Mouse (Mus musculus) cerebellum, postnatal 36 days (tissue): ENCODE results near the gene Baz2b.

Source experiments
- DNase-seq, 2 experiments: peaks; one replicate each; pipeline ENCODE4 v3.0.0; 2021 to 2022; ENCODE audit warnings: mixed read lengths in 2 of 2

Gene Baz2b

DNA sequence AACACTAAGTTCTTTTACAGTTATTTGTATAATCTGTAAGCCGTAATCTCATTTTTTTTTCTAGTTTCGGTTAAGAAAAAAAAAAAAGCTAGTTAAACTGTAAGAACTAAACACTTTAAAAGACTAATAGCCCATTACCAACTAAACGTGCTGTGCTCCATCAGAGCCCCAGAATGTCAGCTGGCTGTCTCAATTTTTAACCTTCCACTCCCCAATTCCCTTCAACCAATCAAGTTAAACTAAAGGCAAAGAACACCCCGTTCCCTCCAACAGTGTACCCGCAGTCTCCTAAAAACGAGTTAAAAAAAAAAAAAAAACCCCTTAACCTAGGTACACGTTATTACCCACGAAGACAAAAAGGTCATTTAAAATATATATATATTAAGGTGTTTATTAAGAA, 83.3 kb downstream of the Baz2b start:
- DNase-seq = no peak

DNA sequence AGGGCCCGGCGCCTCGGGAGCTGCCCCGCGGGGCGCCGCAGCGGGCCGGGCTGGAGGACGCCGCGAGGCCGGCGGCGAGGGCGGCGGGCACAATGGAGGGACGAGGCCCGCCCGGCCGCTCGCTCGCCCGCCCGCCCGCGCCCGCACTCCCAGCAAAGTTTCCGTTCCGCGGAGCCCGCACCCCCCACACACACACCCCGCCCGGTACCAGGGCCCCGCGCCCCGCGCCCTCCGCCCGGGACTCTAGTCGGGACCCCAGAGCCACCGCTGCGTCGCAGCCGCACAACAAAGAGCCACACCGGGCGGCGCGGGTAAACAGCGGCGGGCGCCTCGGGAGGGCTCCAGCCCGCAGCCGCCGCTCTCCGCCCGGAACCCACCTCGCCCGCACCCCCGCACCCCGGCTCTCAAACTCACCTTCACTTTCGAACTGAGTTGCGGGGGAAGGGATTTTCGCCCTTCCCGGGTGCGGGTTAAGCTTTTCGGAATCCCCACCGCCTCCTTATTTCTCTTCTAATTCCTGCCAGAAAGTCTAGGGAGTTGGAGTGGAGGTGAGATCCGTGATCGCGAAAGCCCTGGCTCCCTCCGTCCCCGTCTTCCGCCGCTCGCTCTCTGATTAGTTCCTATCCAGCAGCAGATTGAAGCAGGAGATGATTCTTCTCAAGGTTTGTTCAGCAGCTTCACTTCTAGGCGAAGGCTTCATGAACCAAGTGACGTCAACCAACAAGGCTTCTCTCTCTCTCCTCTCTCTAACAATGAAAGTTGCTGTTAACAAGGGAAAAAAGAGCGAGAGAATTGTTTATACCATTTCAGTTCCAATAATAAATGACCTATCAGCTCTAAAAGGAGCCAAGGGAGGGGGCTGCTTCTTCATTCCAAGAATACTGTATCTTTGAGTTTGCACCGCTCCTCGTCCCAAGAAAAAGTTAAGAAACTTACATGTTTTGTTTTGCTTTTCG, 84.3 kb downstream of the Baz2b start:
- DNase-seq = peak; percentile 57 to 69

DNA sequence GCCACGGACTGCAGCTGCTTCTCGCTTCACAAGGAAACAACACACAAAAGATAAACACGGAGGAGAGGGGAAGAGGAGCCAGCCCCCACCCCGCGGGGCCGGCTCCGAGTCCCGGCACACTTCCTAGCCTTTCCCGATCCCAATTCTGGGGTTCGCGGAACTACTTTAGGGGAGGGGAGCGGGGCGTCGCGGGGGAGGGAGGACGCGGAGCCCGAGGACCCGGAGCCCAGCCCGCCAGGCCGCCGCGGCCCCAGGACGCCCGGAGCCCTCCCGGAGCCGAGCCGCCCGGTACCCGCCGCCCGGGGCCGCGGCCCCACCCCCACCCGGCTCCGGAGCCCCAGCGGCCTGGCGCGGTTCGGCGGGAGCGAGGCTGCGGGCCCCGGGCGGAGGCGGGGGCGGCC, 85.0 kb downstream of the Baz2b start:
- peak; percentile 47 to 61 for DNase-seq

DNA sequence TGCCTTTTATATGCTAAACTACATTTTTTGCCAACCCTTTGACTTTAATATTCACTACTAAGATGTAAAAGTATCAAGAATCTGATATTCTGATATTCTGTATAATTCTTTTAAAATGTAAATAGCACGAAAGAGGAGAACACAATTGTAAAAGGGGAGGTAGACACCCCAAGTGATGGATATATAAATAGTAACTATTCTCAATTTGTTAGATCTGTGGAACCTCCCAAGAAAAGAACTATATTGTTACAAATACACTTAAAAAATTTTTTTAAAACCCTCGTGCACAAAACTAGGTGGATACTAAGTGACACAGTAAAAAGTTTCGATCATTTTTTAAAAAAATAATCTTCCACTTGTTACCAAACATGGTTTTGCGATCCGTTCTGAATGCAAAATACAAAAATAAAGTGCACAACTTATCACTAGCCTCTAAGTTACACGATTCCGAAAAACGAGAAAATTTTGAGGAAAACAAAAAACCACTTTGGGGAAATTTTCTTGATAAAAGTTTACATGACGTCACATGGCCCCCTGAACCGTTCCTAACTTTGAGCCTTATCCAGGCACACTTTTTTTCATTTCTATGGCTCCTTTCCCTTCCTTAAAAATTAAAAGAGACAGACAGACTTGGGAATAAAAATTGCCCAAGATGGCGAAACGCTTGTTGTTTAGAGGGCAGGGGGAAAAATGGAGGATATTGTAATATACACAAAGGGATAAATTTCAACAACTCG, 85.6 kb downstream of the Baz2b start:
- DNase-seq = no peak

DNA sequence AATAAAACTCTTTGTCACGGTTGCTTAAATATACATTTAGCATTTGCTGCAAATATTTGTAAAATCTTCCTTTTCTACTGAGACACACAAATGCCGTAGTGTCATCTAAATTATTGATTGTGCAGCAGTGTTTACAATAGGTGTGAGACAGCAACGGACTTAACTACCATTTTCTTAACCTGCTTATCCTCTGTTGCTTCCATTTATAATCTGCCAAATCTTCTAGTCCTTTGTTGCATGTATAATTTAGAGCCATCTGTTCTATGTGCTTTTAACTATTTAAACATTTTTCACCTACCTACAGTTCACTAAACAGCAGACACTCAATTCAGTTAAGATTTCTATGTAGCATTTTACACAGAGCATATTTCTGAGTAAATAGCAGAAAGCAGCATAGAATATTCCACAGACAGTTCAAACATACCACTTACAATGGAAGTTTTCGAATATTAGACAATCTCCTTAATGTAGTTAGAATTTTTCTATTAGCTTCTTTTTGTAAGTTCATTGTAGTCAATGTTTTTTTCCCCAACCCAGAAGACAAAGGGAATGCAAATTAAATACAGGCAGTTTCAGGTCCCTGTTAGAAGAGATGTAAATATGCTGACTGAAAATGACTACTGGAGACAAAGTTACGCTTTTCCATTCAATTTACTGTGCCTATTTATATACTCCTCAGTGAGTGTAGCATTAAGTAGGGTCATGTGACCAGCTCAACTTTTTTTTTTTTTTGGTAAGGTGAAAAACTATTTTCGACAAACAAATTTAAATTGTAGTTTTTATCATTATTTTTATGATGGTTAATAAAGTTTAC, 86.4 kb downstream of the Baz2b start:
- no peak for DNase-seq

DNA sequence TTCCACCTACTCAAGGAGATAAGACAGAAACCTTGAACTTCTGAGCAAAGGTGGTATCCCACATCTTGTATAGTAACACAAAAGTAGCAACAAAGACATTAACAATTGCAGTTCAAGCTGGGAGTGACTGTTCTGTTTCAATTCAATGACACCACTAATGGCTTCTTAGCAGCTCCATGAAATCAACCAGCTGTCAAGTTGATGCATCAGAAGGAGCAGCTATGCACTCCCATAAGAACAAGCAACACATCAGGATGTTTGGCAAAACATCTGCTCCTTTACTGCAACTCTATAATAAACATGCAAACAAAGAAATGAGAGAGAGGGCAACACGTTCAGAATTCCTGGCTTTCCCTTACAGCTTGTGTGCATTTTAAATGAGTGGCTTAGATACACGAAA, 87.5 kb downstream of the Baz2b start:
- DNase-seq = no peak

DNA sequence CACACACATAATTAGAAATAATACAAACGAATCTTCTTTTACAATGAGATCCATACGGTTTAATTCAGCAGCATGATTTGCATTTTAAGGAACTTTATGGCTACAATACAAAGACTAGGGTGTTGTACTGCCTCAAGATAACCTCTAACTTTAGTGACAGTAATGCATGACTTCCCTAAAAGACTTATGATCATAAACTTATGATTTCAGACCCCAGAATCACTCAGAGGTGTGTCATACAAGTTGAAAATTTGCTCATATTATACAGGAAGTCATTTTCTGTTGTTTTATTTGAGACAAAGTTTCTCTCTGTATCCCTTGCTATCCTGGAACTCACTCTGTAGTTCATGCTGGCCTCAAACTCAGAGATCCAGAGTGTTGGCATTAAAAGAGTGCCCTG, 89.0 kb downstream of the Baz2b start:
- DNase-seq = no peak

DNA sequence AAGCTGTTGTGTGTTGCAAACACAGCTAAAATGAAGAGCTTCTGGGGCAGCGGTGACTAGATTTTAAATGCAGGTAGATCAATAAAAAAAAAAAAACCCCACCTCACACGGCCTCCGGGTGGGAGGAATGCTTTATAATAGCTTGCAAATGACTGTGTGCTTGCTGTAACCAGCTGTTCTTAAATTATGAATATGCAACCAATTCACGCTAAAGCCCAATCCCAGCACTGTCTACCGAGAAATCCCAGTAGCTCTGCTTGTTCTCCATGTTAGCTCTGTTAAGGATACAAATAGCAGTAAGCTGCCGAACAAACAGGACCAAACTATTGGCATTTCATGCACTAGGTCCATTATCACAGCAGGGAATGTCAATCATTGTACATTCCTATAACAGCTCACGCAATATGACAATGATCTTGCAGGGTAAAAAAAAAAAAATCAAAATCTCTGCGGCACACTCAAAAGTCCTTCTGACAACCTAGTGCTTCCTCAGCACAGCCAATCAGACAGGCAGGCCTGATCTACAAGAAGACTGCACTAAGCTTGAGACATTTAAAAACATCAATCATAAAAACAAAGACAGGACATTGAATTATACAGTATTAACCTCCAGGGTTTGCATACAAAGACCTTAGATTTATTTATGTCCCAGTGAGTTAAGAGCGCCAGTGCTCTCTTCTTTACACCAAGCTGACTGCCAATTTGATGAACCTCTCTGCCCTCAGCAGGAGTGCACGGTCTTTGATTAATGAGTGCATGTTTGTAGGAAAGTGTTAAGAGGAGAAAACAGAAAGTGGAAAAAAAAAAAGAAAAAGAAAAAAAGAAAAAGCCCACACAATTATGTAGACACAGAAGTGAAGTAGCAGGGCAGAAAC, 90.7 kb downstream of the Baz2b start:
- DNase-seq = no peak

DNA sequence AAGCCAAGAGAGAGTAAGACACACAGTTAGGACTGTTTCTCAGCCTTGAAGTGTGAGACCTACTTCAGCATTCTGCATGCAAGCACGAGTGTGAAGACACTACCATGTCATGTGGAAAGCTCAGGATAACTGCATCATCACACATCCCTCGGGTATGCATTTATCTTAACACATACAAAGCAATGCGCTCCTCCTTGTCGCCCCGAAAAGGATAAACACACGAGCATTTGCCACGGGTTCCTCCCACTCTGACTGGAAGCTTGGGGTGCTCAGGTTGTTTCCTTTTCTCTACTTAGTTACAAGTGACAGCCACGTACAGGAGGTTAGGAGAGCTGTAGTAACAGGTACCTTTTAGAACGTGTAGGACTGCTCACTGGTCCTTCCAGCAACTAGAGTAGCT, 91.8 kb downstream of the Baz2b start:
- peak in 1 of 2 experiments; percentile 27 for DNase-seq

DNA sequence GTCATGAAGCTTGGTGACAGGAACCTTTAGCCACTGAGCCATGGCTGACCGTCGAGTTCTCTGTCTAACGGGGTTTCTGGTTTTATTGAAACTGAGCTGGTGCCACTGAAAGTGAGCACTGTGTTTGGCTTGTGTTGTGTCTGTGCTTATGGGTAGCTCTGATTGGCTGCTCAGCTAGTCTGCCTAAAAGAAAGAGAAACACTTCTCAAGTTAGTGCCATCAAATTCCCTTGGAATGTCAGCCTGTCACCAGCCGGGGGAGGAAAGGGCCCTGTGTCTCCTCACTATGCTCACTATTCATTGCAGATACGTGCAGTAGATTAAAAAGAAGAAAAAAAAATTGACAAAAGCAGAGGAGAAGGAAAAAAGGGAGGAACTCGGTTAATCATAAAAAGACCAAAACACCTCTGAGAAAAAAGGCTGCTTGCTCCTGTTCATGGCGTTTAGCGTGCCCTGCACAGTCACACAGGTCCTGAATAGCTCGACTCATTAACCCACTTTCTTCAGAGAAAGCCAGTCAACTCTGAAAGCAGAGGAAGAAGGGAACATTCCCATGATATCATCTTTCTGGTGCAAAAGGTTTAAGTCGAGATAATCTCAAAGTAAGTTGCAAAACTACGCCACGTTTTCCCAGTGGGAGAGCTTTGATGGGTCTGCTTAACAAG, 93.6 kb downstream of the Baz2b start:
- no peak for DNase-seq

DNA sequence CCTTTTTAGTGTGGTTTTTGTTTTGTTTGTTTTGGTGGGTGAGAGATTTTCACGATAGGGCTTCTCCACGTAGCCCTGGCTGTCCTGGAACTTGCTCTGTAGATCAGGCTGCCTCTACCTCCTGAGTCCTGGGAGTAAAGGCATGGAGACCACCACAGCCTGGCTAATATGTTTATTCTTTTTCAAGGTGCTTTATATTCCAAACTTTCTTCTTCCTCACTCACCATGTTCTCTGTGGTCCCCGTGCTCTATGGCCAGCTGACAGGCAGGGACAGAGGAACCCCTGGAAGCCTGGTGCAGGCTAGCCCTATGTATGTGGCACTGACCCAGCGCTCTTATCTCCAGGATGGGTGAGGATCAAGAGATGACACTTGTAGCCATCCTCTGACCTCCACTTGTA, 94.7 kb downstream of the Baz2b start:
- DNase-seq = no peak

DNA sequence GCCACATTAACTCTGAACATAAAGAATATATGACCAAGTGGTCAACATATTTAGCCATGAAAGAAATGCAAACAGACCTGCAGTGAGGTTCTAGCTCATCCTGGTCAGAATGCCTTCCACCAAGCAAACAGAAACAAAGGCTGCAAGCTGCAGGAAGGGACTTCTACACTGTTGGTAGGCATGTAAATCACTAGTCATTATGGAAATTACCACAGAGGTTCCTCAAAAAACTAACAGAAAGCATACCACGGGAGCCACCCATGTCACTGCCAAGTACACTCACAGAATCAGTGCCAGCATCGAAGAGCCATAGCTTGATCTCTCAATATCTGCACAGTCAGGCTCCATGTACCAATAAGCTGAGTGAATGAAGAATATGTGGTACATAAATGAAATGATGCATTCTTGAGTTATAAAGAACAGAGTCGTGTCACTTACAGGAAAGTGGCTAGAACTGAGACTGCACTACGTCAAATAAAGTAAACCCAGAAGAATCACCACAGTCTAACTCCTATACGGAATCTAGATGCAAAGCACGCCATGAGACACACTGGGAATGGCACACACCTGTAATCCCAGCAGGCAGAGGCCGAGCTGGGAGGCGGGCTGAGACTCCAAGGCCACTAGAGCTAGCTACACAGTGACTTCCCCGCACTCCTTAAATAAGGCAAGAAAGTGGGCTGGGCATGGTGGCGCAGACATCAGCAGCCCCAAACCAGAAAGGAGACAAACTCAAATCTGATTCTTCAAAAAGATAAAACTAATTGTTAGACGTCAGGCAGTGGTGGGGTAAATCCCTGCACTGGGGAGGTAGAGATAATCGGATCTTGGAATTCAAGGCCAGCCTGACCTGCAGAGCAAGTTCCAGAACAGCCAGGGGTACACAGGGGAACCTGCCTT, 95.7 kb downstream of the Baz2b start:
- no peak for DNase-seq

DNA sequence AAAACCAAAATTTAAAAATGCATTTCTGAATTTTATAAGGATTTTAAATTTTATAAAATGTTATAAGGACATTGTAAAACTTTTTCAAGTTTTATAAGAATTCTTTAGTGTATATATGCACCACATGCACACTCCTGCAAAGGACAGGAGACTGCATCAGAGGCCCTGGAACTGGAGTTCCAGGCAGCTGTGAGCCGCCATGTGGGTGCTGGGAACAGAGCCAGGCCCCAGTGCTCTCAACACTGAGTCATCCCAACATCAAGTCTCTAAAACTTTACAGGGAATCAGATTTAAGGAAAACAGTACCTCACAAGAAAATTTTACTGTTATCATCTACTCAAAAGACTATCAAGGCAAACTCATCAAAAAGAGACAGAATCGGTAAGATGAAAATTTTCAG, 97.5 kb downstream of the Baz2b start:
- DNase-seq = no peak

DNA sequence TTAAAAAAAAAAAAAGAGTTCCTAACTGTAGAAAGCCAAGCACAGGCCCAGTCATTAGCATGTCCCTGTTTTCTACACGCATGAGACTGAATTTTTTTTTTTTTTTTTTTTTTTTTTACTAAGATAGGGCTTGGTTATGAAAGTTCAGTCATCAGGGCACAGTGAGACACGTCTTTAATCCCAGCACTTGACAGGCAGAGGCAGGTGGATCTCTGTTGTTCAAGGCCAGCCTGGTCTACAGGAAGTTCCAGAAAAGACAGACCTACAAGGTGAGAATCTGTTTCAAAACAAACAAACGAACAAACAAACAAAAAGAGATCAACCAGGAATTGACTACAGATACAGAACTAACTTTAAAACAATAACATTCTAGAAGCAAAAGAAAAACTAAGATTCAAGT, 100.6 kb downstream of the Baz2b start:
- DNase-seq = no peak

DNA sequence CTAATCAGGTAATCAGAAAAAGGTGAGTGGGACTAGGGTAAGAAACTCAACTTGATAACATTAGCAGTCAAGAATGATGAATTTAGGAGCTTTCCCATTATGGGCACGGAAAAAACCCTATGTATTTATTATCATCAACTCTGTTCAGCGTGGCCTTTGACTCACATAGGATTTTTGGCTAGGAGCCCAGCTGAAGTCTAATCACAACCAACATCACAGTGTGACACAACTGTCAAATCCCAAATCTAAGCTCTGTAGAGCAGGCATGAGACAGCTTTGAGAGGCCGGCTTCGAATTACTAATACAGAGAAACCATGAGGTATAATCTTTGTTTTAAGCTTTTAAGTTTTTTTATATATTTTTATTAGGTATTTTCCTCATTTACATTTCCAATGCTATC, 113.0 kb downstream of the Baz2b start:
- DNase-seq = no peak

DNA sequence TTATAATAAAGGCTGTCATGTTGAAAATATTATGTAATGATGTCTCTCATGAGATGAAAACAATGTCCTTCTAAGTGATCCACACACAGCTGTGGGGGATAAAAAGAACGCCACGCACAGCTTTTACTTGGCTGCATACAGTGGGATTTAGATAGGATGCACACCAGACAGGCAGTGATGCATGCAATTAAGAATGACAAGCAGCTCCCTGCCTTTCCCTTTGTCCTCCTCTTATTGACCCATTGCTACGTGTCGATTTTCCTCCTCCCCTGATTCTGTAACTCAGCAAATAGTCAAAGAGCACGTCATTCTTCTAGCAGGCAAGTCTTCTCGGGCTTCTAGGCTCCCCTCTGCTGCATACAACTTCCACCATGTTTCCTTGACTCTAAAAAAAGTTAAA, 119.4 kb downstream of the Baz2b start:
- no peak for DNase-seq

DNA sequence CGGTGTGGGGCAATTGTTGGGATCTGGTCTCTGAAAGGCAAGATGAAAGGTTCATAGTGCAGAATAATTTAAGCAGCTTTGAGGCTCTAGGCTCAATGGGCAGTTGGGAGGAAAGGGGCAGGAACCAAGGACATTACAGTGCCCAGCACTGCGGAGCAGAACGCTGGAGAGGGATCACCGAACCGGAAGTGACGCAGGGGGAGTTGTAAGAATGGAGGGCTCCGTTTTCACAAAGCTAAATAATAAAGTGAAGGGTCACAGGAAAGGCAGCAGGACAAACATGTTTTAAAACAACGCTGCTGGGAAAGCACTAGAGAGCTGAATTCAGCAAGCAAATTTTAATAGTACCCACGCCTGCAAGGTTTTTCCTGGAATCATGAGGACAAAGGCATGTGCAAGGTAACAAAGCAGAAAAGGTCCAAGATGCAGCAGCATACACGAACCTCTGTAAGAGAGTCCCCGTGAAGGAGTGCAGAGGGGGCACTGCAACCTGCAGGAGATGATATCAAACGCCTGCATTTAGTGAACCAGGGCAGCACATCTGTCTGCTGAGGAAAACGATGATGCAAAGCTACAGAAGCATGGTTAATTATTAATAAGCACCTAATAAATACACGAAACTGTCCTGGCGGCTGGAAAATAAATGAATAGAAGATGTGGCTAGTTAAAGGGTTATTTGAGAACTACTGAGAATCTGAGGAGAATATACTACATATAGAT, 120.0 kb downstream of the Baz2b start:
- DNase-seq = no peak

DNA sequence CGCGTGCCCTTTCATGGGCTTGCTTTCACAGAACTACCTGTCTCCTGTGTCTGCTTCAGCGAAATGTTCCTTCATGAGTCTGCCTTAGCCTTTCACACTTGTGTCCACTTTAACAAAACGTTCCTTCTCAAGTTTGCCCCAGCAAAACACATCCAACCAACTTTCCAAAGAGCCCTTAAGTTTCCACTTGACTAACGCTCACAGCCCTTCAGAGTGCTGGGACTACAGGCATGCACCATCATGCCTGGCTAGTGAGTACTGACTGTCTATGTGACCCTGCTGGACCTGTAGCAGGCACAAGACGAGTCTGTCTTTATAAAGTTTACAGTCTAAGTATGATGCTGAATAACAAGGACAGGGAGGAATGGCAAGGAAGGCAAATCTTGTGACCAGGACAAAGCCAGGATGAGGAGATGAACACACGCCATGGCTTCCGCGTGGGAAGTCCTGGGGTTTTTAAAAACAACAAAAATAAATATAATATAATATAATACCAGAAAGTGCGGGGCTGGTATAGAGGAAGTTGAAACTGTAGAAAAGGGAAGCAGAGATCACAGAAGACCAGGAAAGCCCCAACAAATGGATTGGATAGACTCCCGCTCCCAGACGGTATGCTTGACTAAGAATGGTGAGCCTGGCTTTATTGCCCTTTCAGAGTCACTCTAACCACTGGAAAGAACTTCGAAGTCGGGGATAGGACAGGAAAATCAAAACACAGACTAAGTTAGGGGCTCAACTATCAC, 120.7 kb downstream of the Baz2b start:
- DNase-seq = no peak
